Mouse (Mus musculus): ENCODE measurements around the gene Slc5a5.
"Not testable (repeated sequence)": the region's sequence is repeated elsewhere in the genome, so short reads cannot be mapped to it uniquely, and the experiment has no call there.

The Slc5a5 gene

DNA sequence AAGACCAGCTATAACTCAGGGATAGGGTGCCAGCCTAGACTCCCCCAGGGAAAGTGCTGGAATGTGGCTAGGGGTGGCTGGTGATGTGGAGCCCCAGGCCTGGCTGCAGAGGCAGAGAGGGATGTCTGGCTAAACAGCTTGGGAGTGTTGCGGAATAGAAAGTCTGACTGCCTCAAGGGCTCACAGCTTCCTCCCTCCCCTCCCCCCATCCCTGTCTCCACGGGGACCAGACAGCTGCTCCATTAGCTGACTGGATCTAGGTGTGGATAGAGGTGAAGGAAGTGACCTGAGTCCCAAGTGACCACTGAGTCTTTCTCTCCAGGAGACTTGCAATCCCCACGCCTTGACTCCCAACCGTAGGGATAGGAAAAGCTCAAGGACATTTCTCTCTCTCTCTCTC, 10.6 kb upstream of the Slc5a5 start:
- no peak for DNase-seq (ENCODE audit: low read depth, low spot score)

DNA sequence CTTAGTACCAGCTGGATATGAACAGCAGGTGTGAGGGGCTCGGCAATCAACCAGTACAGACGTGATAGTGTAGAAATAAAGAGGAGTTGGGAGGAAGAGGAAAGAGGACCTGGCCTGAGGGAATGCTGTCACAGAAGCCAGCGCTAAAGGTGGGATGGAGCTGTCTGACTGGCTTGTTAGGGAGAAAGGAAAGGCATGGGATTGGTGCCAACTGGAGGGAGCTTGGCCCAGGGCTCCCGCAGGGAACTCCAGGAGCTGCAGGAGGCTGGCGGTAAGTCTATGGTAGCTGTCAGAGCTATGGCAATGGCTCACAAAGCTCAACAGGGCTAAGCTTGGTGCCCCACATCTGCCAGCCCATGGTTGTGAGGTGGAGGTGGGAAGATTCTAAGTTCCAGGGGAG, 9.7 kb upstream of the Slc5a5 start:
- DNase-seq (ENCODE audit: low read depth, low spot score) = no peak

DNA sequence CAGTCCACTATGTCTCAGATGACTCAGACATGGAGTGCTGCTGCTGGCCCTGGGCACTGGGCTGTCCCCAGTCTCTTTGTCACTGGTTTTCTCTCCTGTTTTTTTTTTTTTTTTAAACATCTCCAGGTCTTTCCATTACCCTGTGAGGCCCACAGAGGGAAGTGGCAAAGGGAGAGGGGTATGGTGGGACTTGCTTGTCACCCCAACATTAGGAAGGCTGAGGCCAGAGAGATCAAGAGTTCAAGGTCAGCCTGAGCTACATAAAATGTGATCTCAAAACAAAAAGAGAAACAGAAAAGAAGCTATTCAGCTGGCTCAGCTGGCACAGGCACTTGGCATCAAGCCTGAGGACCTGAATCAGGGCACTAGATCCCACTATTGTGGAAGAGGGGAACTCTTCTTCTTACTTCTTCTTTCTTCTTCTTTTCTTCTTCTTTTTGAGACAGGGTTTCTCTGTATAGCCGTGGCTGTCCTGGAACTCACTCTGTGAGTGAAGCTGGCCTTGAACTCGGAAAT, 8.4 kb upstream of the Slc5a5 start:
- DNase-seq (ENCODE audit: low read depth, low spot score) = no peak

DNA sequence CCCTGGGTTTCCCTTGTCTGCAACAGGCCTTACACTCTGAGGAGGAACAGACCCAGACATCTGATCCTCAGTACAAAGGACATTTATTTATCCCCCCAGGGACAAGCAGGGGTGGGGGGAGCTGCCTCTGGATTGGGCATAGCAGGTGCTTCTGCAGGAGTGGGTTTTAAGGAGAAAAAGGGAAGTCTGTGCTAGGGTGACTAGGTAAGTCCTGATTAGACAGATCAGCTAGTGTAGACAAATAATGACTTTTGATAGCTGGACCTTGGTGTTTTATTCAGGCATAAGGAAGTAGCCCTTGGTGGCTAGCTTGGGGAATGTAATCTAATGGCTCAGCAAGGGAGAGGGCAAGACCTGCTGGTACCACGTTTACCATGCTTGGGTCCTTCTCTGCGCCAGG, 6.7 kb upstream of the Slc5a5 start:
- no peak for DNase-seq (ENCODE audit: low read depth, low spot score)

DNA sequence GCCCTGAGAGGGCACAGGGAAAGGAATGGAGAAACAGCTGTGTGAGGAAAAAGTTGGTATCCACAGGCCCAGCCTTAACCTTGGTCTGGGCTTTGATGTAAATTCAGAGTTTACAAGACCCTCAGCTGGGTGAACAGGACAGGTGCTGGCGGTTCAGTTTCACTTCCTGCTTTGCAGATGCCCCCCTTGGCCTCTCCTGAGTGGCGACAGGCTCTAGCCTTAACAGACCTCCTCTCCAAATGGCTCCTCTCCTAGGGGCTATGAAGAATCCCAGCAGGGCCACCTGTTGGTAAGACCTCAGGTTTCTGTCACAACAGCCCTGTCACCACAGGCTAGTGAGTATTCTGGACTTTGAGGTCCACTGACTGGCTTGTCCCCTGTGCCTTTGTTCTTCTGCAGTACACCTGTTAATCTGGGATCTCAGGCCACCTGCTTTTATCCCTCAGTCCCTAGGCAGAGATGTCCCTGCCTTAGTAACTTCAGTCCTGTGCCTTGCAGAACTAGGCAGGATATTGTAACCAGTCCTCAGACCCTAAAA, 6.2 kb upstream of the Slc5a5 start:
- DNase-seq (ENCODE audit: low read depth, low spot score) = no peak

DNA sequence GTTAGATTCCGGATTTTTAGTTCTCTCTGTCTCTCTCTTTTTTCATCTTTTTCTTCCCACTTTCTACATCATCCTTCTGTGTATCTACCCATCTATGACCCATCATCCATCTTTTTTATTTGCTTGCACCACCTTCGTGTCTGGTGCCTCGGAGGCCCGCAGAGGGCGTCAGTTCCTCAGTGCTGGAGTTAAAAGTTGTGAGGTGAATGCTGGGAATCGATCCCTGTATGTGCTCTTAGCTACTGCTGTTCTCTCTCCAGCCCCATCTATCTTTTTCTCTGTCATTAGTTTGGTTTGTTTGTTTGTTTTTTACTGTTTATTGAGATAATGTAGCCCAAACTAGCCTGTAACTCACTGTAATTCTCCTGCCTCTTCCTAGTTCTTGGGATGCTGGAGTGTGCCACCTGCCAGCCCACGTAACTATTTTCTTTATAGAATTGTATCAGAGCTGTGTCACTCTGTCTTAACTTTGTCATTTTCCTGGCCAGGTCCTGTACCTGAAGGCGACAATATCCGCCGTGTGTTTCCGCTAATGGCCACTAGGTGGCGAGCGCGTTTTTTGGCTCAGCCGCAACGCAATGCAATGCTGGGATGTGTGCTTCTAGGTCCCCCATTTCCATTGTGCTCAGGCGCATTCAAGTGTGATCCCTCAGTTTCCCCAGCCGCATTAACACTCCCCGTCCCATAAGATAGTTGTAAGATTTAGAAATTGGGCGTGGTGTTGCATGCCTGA, 5.3 kb upstream of the Slc5a5 start:
- DNase-seq (ENCODE audit: low read depth, low spot score) = peak; percentile 85

GRCm38 (mm10) chr8:70897021-70897680, 4.6 kb upstream of the Slc5a5 start, which contains the start of gene Rpl18a:
Rpl18a (minus strand) TSS chr8:70897412.
- peak; percentile 98 for DNase-seq (ENCODE audit: low read depth, low spot score)

DNA sequence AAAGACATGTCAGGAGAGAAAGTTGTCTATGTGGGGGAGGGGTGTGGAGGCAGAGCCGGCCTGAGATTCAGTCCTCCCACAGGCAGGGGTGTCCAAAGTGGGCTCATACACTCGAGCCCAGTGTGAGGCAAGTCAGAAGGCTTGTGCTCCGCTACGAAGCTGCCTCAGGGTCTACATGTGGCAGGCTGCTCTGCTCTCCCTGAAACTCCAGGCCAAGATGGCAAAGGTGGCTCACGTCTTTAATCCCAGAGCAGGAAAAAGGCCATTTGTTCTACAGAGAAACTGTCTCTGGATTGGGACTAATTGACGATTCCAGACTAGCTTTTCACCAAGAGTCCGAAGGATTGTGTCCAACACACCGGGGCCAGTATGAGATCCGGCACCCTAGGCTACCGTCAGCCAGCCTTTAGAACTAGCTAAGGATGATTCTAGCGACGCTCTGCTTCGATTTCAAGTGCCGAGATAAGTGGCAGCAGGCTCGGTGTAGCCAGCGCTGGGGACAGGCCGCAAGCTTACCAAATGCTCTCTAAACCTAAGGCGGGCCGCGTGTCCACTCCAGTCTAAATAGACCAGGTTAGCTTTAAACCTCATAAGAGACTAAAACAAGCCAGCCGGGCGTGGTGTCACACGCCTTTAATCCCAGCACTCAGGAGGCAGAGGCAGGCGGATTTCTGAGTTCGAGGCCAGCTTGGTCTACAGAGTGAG, 3.9 kb upstream of the Slc5a5 start:
- no peak for DNase-seq (ENCODE audit: low read depth, low spot score)

- not testable (repeated sequence) for DNase-seq (ENCODE audit: low read depth, low spot score)
Measured at GRCm38 (mm10) chr8:70895571-70896259, 3.2 kb upstream of the Slc5a5 start.

DNA sequence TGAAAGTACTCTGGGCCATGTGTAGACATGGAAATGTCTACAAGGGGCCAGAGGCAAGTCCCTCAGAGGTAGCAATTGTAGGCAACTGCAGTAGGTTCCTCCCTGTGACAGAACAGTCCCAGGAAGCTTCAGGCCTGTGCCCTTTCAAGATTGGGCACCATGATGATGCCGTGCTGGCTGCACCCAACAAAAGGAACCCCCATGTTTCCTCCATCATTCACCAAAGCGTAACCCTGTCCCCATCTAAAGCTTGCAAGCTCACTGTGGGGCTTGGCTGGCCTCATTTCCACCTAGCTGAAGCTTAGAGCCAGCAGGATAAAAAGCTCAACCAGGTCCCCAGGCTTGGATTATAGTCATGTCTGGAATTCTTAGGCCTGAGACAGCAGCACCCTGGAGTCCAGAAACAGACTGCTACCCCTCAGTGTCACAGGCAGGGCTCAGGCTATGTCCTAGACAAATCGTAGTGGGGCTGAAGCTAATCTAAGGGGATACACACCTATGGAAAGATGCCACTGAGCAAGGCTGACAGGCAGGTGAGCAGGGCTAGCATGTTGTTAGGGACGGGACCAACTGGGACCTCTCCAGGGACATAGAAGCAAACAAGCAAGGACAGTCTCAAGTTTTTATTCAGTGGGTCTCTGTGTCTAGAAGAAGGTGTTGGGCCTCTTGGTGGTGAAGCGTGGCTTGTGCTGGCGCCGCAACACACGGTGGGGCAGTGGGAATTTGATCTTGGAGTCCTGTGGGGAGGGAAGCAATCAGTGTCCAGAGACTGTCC, 2.4 kb upstream of the Slc5a5 start:
- DNase-seq (ENCODE audit: low read depth, low spot score) = no peak

DNA sequence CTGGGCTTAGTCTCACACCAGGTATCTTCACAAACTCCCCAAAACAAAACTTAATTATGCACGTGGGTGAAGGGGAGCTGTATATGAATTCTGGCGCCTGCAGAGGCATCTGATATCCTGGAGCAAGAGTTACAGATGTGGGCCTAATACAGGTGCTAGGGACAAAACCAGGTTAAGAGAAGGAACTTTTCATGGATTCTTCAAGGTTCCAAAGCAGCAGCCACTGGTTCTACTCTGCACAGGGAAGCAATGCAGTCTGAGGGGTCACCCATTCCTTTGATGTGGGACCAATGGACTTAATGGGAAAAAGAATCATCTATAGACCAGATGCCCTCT, 1.8 kb upstream of the Slc5a5 start:
- no peak for DNase-seq (ENCODE audit: low read depth, low spot score)

GRCm38 (mm10) chr8:70893656-70894384, 1.3 kb upstream of the Slc5a5 start:
- peak; percentile 92 for DNase-seq (ENCODE audit: low read depth, low spot score)

DNA sequence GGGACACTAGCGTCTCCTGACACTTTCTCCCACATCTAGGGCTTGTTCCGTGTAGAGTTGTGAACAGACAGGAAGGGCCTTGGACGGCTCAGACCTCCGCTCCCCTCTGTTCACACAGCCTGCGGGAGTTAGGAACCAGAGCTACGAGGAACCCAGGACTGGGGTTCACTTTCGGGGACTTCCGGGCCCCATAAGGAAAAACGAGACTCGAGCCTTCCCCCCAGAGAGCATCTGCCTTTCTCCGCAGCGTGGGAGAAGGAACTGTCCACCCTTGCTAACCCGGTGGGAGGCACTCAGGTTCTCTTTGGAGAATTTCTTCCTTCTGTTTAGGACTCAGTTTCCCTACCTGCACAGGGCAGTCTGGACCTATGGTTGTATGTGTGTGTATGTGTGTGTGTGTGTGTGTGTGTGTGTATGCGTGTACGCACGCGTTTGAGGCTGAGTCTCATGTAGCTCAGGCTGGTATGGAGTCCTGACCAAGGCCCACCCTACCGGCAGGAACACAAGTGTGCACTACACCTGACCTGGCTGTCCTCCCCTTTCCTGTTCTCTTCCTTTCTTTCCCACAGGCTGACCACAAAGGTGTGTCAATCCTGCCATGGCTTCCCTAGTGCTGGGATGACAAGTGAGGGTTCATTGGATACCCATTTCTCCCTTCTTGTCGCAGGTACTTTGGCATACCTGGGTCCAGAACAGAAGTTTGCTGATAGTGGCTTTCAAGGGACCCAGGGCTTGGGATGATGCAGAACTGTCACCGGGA, 519 bp upstream of the Slc5a5 start:
- no peak for DNase-seq (ENCODE audit: low read depth, low spot score)

DNA sequence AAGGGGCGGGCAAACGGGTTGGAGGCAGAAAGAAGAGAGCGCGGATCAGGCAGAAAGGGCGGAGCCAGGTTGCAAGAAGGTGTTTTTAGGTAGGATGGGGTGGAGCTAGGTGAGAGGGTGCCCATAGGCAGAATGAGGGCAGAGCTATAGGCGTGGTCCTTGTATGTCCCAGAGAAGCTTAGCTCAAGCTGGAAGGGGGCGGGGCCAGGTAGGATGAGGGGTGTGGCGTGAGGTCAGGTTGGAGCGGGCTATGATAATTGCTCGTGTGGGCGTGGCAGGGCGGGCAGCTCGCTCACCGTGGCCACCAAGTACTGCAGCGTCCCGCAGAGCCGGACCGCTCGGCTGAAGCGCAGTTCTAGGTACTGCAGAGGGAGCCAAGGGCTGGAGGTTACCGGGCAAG, 1.2 kb downstream of the Slc5a5 start:
- no peak for DNase-seq (ENCODE audit: low read depth, low spot score)

- DNase-seq (ENCODE audit: low read depth, low spot score) = no peak
Measured at GRCm38 (mm10) chr8:70890656-70891055, 1.9 kb downstream of the Slc5a5 start.

DNA sequence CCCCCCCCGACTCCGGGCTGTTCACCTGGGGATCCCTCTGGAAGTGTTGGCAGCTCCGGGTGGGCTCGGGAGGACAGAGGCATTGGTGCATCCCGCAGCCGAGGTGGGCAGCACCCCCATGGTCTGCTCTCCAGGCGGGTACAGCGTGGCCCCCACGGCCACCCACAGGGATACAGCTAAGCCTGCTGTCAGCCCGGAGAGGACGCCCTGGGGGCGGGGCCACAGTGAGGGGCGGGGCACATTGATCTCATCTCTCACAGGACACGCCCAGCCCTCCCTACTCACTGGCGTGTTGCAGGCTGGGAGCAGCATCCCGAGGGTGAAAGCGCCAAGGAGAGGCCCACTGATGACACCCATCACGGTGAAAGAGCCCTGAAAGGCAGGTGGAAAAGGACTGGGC, 4.9 kb downstream of the Slc5a5 start:
- DNase-seq (ENCODE audit: low read depth, low spot score) = no peak

GRCm38 (mm10) chr8:70885612-70886011, 6.9 kb downstream of the Slc5a5 start:
- peak; percentile 76 for DNase-seq (ENCODE audit: low read depth, low spot score)

DNA sequence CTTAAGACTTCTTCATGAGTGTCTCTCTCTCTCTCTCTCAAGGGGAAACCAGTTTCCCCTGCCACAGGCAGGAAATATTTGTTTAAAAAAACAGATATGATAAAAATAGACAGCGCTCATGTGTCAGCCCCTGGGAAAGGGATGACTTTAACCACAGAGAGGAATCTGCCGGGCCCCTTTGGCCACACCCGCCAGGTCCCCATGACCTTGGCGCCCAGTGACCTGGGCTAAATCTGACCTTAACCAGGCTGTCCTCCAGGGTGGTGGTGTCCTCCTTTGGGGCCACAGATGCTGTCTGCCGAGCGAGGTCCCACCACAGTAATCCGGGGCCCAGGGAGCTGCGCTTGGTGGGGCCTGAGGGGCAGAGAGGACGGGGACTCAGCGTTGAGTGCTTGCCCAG, 7.9 kb downstream of the Slc5a5 start:
- no peak for DNase-seq (ENCODE audit: low read depth, low spot score)

DNA sequence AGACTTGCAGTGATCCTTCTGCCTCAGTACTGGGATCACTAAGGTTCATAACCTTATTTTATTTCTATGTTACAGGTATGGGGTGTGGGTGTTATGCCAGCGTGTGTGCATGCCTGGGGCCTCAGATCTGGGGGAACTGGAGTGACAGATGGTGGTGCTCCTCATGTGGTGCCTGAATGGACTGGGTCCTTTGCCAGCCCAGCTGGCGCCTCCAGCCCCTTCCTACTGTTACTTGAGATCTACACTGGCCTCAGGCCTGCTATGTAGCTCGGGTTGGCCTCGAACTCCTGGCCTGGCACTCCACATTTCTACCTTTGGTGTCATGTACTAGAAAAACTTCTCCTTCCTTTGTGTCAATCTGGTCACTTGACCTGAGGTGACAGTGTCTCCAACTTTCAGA, 8.4 kb downstream of the Slc5a5 start:
- DNase-seq (ENCODE audit: low read depth, low spot score) = no peak

DNA sequence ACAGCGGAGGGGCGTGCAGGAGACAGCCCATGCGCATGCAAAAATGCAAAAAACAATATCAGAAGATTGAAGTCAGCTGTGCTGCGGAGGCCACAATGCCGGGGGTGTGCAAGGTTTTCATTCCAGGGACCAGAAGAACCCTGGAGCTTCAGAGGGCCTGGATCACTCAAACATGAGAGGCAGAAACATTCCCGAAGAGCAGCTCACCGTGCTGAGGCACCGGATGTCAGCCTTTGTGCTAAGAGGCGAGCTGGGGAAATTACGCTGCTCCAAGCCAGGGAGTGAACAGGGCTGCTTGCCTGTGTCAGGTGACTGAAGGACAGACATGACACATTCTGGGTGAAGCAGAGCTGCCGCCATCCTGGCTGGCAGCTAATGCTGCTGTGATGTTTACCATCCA, 12.0 kb downstream of the Slc5a5 start:
- DNase-seq (ENCODE audit: low read depth, low spot score) = no peak
